Mouse (Mus musculus) natural killer cell, adult 2 months (primary cell): Measurements from ENCODE around the gene Hspa2.

Experiments used
- DNase-seq, 2 experiments: peaks; one replicate each; pipeline ENCODE4 v3.0.0; 2022; ENCODE audit warnings: low spot score in 2 of 2

Hspa2 gene

GRCm38 (mm10) chr12:76403886-76404537 lies at the start of gene Hspa2:
Gene Hspa2, plus strand, starts transcription at chr12:76404176.
- peak; percentile 98 for DNase-seq

- DNase-seq, result no peak
Measured at GRCm38 (mm10) chr12:76360868-76361267, 43.1 kb upstream of the Hspa2 start.

DNA sequence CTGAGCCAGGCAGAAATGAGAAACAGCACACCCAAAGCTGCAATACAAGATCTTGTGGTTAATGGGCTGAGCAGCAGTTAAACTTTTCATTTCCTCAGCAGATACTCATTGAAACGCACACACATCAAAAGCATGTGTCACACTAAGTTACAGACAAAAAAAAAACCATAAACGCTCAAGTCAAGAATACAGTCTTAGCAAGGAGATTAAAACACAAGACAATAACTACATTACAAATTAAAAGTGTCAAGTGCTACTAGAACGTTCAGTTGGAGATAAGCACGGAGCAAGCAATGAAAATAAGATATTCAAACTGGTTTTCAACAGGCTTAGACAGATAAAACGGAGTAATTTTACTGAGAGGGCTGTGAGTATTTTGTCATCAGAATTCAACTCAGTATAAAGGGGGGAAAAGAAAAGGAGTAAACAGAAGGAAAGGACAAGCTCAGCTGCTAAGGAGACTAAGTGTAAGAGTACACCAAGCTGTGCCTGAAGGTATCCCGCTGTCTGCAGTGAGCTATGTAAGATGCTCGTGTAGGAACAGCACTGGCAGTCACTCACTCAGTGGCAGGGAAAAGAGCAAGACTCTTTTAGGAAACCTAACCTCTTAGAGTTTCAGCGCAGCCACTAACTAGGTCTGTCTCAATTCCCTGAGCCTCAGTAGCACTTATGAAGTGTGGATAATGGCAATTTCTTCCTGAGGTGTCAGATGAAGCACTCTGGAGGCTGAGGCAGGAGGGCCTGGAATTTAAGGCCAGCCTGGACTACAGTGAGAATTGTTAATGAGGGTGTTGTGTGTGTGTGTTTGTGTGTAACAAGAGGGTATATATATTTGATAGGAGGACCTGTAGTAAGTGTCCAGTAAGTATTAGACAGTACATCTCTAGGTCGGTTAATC lies 42.3 kb upstream of the Hspa2 start:
- DNase-seq, result no peak

GRCm38 (mm10) chr12:76362303-76362676 lies 41.7 kb upstream of the Hspa2 start:
- peak; percentile 51 to 71 for DNase-seq

GRCm38 (mm10) chr12:76366276-76366675 lies 37.7 kb upstream of the Hspa2 start:
- no peak for DNase-seq

GRCm38 (mm10) chr12:76367096-76367995 lies 36.6 kb upstream of the Hspa2 start:
- DNase-seq, result peak in 1 of 2 experiments; percentile 35

DNA sequence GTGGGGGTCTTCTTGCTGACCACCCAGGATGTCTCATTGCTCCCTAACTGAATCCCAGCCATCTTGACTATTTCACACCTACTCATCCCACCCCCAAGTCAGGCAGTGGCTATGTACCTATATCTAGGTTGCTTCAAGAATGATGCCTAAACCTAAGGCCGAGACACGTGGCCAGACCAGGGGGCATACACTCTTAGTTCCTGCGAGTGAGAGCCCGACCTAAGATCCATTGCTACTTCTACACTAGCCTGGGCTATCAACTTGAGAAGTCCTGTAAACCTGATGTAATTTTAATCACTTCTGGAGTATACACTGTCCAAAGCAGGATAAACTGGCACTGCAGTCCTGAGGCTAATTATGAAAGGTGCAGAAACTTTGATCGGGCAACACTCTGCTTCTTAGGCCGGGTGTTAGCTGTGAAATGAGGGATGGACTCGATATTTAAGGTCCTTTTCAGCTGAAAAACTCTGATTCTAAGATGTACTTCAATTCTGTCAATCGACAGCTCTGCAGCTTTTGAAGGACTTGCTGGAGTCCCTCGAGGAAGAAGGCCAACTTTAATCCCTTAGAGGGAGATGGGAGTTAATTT lies 35.7 kb upstream of the Hspa2 start:
- DNase-seq, result no peak

GRCm38 (mm10) chr12:76368790-76369205 lies 35.2 kb upstream of the Hspa2 start:
- DNase-seq, result no peak

GRCm38 (mm10) chr12:76369206-76369977 lies 34.6 kb upstream of the Hspa2 start, which contains the start of gene Zbtb25:
Gene Zbtb25, minus strand, starts transcription at chr12:76369602.
- peak; percentile 87 to 90 for DNase-seq

- peak; percentile 82 to 85 for DNase-seq
Measured at GRCm38 (mm10) chr12:76369978-76370830, 33.8 kb upstream of the Hspa2 start, which contains the start of gene Zbtb1. Gene Zbtb1, plus strand, starts transcription at chr12:76370266.

- peak; percentile 51 to 64 for DNase-seq
Measured at GRCm38 (mm10) chr12:76370831-76371571, 33.0 kb upstream of the Hspa2 start.

- DNase-seq, result no peak
Measured at GRCm38 (mm10) chr12:76372046-76372445, 31.9 kb upstream of the Hspa2 start.

GRCm38 (mm10) chr12:76372881-76373818 lies 30.8 kb upstream of the Hspa2 start:
- DNase-seq, result peak; percentile 56 to 60

GRCm38 (mm10) chr12:76373991-76374390 lies 30.0 kb upstream of the Hspa2 start:
- DNase-seq, result no peak

GRCm38 (mm10) chr12:76374911-76375310 lies 29.1 kb upstream of the Hspa2 start:
- DNase-seq, result no peak

DNA sequence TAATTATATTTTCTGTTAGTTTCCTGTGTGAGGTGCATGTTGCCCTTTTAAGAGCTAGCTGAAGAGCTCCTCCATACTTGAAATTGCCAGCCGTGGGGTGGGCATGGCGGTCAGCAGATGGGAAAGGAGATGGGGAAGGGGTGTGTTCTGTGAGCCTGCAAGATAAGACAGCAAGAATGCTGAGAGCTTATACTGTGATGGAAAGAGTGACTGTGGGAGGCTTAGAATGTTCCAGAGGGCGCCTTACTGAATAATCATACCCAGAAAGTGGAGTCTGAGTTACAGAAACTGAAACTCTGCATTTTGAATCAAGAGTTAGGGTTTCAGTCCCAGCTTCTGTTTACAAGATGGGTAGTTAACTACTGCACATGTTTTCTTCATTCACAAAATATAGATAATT lies 28.5 kb upstream of the Hspa2 start:
- no peak for DNase-seq

GRCm38 (mm10) chr12:76376649-76377048 lies 27.3 kb upstream of the Hspa2 start:
- peak in 1 of 2 experiments; percentile 66 for DNase-seq

GRCm38 (mm10) chr12:76377059-76377458 lies 26.9 kb upstream of the Hspa2 start:
- DNase-seq, result peak in 1 of 2 experiments; percentile 49
